Mouse (Mus musculus) kidney, adult 2 months (tissue): ENCODE results near the gene Rap1gap2. TPM values are rescaled to one million over a fixed set of nuclear protein-coding genes. Genes with fewer than 3 reads are reported as not detected.

Experiments
- DNase-seq: peaks from one replicate; pipeline ENCODE4 v3.0.0; 2021
- H3K27ac ChIP-seq: fragments of 200-500 bp; 2 replicates; pipeline ENCODE4 v1.5.1; 2012; ENCODE audit warnings: low read depth, low read length, control low read depth, inconsistent platforms; ENCODE audit not compliant: insufficient read depth
- H3K27me3 ChIP-seq: fragments of 200-500 bp; replicated peaks from 2 replicates; pipeline ENCODE4 v1.6.1; 2012; ENCODE audit warnings: mild to moderate bottlenecking, moderate library complexity, low read length, inconsistent platforms; ENCODE audit not compliant: control insufficient read depth, insufficient read depth
- H3K36me3 ChIP-seq: fragments of 200-500 bp; 2 replicates; pipeline ENCODE4 v1.6.1; 2012; ENCODE audit warnings: mild to moderate bottlenecking, moderate library complexity, low read length, inconsistent platforms; ENCODE audit not compliant: control insufficient read depth, insufficient read depth
- H3K4me1 ChIP-seq: fragments of 200-500 bp; 2 replicates; pipeline ENCODE4 v1.6.1; 2011; ENCODE audit warnings: low read length; ENCODE audit not compliant: control insufficient read depth, insufficient read depth
- H3K4me3 ChIP-seq: fragments of 200-500 bp; 2 replicates; pipeline ENCODE4 v1.5.1; 2011; ENCODE audit warnings: mild to moderate bottlenecking, low read depth, low read length, control low read depth; ENCODE audit not compliant: insufficient read depth
- CTCF ChIP-seq: fragments of 200-500 bp; conservative IDR thresholded peaks from 2 replicates; pipeline ENCODE4 v1.5.1; 2011; ENCODE audit warnings: low read depth, mild to moderate bottlenecking, control low read depth, low read length, moderate library complexity, mixed read lengths; ENCODE audit not compliant: insufficient read depth, insufficient read length
- POLR2A ChIP-seq: fragments of 200-500 bp; IDR thresholded peaks from one replicate; pipeline ENCODE4 v1.6.1; 2011; ENCODE audit warnings: low read depth, low read length, control low read depth
- WGBS: fragments of 180-500 bp; shearing (Covaris S2); methylation state at CpG from one replicate; pipeline ENCODE4 v1.1.7; 2018; 5-methylcytosine and 5-hydroxymethylcytosine counted together
- polyA plus RNA-seq: library from polyadenylated mRNA; depleted of rRNA; stranded (reverse); fragments of >200 nt; gene quantifications from 2 replicates; pipeline ENCODE4 v1.2.3, GENCODE M21; 2012

Rap1gap2 gene
- polyA plus RNA-seq, 1 experiment = 24.9 TPM

DNA sequence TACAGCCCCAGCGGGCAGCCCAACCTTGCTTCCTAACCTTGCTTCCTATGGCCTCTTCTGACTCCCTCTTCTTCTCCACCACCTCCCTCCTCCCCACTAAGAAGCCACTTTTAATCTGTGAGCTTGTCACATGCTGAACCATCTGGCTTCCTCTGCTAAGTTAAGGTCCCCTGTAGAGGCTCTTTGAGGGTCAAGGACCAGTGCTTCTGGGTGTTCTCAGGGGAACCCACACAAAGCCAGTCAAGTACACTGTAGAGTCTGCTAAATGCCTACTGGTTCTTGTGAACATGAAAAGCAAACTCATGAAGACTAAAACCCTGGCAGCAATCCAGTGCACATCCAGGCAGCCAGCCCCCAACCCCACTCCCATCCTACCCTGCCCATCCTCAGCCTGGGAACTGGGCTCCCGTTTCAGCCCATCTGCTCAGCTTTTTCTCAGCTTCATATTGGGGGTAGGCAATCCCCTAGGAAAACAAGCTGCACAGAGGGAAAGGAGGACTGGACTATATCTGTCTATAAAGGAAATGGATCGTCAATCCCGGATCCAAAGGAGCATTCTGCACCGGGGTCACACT lies 130.9 kb downstream of the Rap1gap2 start:
- no peaks in the 10 kb centered on the region for H3K4me1 ChIP-seq
- no peak for DNase-seq
- TF ChIP-seq POLR2A (no peak), CTCF (no peak)
- H3K36me3 ChIP-seq = no peaks in the 10 kb centered on the region
- no peak overlapping the region for H3K27ac ChIP-seq
- 84% methylated on average over 5 of the region's 5 CpGs for WGBS
- no peak overlapping the region for H3K4me3 ChIP-seq
- no peaks in the 10 kb centered on the region for H3K27me3 ChIP-seq

DNA sequence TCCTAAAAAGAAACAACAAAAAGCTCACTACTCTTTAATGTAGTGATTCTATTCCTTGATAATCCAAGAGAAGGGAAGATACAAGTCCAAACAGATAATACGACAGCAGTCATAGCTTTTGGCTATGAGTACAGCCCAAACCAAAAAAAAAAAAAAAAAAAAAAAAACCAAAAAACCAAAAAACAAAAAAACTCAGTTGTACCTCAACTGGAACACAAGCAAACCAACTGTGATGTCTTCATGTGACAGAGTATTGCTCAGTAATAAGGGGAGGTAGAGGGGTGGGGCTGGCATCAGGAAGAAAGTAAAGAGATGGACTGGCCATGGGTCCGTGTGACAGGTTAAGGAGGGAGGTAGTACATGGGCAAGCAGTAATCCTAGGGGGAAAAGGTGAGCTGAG lies 131.8 kb downstream of the Rap1gap2 start:
- Histone ChIP-seq H3K4me1 (no peaks in the 10 kb centered on the region), H3K27me3 (no peaks in the 10 kb centered on the region), H3K36me3 (no peaks in the 10 kb centered on the region), H3K4me3 (no peak overlapping the region), H3K27ac (no peak overlapping the region)
- TF ChIP-seq POLR2A = no peak
- DNase-seq = no peak
- 89% methylated on average over 2 of the region's 2 CpGs for WGBS

DNA sequence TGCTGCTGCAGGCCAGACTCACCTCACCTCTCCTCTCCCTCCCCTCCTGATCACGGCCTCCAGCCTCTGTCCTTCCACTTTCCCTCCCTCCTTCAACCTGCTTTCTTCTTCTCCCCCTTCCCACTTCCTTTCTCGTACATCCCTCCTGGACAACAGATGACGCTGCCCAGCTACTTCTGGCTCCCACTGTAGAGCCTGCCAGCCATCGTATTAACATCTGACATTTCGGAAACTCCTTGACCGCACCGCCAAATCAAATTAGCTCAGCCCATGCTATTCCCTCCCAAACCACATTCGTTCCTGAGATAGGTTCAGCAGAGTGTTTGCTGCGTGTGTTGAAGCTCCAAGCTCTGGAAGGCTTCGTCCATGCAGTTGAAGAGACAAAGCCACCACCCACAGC lies 138.0 kb downstream of the Rap1gap2 start:
- Histone ChIP-seq H3K36me3 (no peaks in the 10 kb centered on the region), H3K27me3 (no peaks in the 10 kb centered on the region), H3K4me1 (no peaks in the 10 kb centered on the region), H3K4me3 (no peak overlapping the region), H3K27ac (peak overlapping the region; percentile 13)
- 65% methylated on average over 10 of the region's 10 CpGs for WGBS
- DNase-seq = no peak
- TF ChIP-seq POLR2A (no peak), CTCF (no peak)

DNA sequence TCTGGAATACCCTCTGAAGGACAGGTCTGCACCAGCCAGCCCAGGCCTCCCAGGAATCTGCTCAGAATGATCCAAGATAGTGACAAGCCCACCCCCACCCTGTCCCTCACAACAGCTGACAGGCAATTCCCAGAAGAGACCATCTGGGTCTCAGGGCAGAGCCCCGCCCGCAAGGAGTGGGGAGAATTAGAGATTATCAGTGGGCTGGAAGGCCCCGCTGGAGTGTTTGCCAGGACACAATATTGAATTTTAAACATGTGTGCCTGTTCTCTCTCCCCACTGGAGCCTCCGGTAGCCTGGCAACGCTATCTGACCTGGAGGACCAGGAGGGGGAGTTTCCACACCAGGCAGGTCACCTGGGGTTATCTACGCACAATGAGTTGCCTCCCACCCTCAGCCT lies 142.5 kb downstream of the Rap1gap2 start:
- Histone ChIP-seq H3K4me3 (no peak overlapping the region), H3K36me3 (no peaks in the 10 kb centered on the region), H3K27ac (no peak overlapping the region), H3K27me3 (no peaks in the 10 kb centered on the region), H3K4me1 (peaks cover 6% of the 10 kb centered on the region; the same call in 1 of the 2 replicates)
- 61% methylated on average over 6 of the region's 6 CpGs for WGBS
- TF ChIP-seq POLR2A (no peak), CTCF (no peak)
- no peak for DNase-seq

DNA sequence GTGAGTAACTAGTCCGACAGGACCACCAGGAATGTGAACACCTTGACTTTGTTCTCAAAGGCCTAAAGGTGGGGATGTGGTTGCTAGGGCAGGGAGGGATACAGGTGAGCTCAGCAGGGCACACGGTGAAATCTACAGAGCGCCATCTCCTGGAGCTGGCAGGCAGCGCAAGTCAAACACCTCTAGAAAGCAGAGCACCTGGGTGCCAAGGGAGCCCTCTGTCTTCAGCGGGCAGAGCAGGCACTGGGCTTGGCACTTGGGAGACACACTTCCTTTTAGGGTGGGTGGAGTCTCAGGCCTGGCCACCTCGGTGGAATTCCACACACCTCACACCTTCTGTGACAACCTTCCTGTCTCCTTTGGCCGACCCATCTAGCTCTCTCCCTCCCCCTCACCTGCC lies 145.0 kb downstream of the Rap1gap2 start:
- Histone ChIP-seq H3K4me3 (no peak overlapping the region), H3K27me3 (no peaks in the 10 kb centered on the region), H3K36me3 (no peaks in the 10 kb centered on the region), H3K4me1 (peaks cover 10% of the 10 kb centered on the region; the same call in 1 of the 2 replicates), H3K27ac (no peak overlapping the region)
- 41% methylated on average over 7 of the region's 7 CpGs for WGBS
- peak; percentile 45 for DNase-seq
- TF ChIP-seq POLR2A (no peak), CTCF (peak; percentile 56; the same call in 1 of the 2 replicates)

DNA sequence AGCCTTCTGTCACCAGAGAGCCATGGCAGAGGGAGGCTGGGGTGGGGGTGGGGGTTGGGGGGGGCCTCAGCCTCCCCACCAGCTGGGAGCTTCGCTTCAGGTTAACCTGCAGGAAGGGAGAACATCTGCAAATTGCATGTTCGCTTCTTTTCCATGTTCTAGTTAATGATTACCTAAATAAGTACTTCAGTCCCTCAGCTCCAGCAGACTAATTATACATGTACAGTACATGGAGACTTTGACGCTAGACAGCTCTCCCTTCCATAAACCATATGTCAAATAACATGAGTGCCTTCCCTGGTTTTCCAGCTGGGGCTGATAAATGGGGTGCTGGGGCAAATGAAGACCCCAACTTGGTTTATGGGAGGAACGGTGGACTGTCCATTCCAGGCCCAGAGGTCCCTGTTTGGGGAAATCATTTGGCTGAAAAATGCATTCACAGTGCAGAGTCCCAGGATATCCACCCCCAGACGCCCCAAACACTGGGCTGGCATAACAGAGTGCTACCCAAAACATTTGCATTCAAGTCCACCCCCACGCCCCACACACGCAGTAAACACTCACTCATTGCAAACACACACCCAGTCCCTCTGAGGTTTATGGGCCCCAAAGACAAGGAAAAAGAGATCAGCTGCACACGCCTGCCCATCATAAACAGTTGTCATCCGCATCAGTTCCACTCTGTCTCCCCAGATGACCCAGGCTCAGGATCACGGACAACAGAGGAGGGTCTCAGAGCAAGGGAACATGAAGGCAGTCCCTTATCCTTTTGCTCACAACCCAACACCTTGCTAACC lies 146.3 kb downstream of the Rap1gap2 start:
- peak; percentile 38 for DNase-seq
- H3K36me3 ChIP-seq = no peaks in the 10 kb centered on the region
- WGBS = 40% methylated on average over 10 of the region's 10 CpGs
- peaks cover 10% of the 10 kb centered on the region; the same call in 1 of the 2 replicates for H3K4me1 ChIP-seq
- peak overlapping the region; percentile 26 for H3K27ac ChIP-seq
- H3K4me3 ChIP-seq = no peak overlapping the region
- H3K27me3 ChIP-seq = no peaks in the 10 kb centered on the region
- no peak for TF ChIP-seq POLR2A
- no peak for TF ChIP-seq CTCF

DNA sequence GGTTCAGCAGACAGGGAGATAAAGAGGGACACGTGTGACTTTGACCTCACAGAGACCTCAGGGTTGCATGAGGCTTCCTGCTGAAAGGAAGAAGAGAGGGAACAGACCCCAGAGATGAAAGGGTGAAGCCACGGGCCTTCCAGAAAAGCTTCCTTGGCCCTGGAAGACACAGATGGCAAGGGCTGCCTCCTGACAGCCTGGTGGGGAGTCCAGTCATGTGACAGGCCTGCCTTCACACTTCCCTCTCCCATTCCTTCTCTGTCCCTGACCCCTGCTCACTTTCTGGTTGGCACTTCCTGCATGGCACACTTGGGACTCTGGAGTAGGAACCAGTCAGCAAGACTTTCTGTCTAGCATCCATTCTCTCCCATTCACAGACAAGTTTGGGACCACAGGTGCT lies 148.1 kb downstream of the Rap1gap2 start:
- 38% methylated on average over 2 of the region's 2 CpGs for WGBS
- Histone ChIP-seq H3K4me1 (peaks cover 10% of the 10 kb centered on the region; the same call in 1 of the 2 replicates), H3K36me3 (no peaks in the 10 kb centered on the region), H3K27me3 (no peaks in the 10 kb centered on the region), H3K27ac (peak overlapping the region; percentile 19; the same call in 1 of the 2 replicates), H3K4me3 (no peak overlapping the region)
- TF ChIP-seq POLR2A = no peak
- no peak for TF ChIP-seq CTCF
- no peak for DNase-seq
